8 mouse cellular contexts compared by ENCODE assay signal in genomic region chr2:80038642-80039445, GRCm38 (mm10).
DNase-seq lines count a peak whose midpoint lies in the region; ATAC-seq and TF ChIP-seq lines count a peak whose summit lies in the region.

No protein-coding gene starts in this region.

- in situ Hi-C loops in CH12.LX (cut with MboI; ENCODE audit: low pct_ligation_motif_present, low pct_unique_long_range_greater_than_20kb, low sequenced_read_pairs), result no loop called here

- no peaks in the 10 kb centered on the region for H3K36me3 ChIP-seq in CH12.LX (replicated peaks in 1 of 2; ENCODE audit: control insufficient read depth in 1 of 2, insufficient read depth in 1 of 2, low read length in 1 of 2)
- H3K36me3 ChIP-seq in hindbrain, embryonic 16.5 days (ENCODE audit: control insufficient read depth, insufficient read depth, low read length), result no peaks in the 10 kb centered on the region
- H3K36me3 ChIP-seq in hindbrain, postnatal 0 days (ENCODE audit: insufficient read depth, low read length), result no peaks in the 10 kb centered on the region

- H3K9me3 ChIP-seq in CH12.LX (replicated peaks; ENCODE audit: low read length), result no peaks in the 10 kb centered on the region
- no peaks in the 10 kb centered on the region for H3K9me3 ChIP-seq in hindbrain, embryonic 16.5 days (ENCODE audit: control insufficient read depth, low read length)
- H3K9me3 ChIP-seq in hindbrain, postnatal 0 days (ENCODE audit: low read length), result no peaks in the 10 kb centered on the region

- H3K4me1 ChIP-seq in CH12.LX (ENCODE audit: control insufficient read depth in 1 of 2, insufficient read depth in 2 of 2), result no peaks in the 10 kb centered on the region
- no peaks in the 10 kb centered on the region for H3K4me1 ChIP-seq in hindbrain, embryonic 16.5 days (ENCODE audit: control insufficient read depth, insufficient read depth, low read depth, low read length)
- H3K4me1 ChIP-seq in hindbrain, postnatal 0 days (ENCODE audit: insufficient read depth, low read length), result no peaks in the 10 kb centered on the region

- peak; percentile 55 for ATAC-seq in granulocyte monocyte progenitor cell, adult 5-6 weeks (replicated peaks; ENCODE audit: poor library complexity, severe bottlenecking)
- ATAC-seq in hindbrain, embryonic 16.5 days, result no peak
- ATAC-seq in hindbrain, postnatal 0 days, result no peak

- dilution Hi-C loops in CH12.LX (cut with MboI; ENCODE audit: extremely low pct_ligation_motif_present, extremely low pct_unique_long_range_greater_than_20kb, low sequenced_read_pairs), result no loop called here

- 76% methylated on average over 10 of the region's 10 CpGs for WGBS in hindbrain, embryonic 16.5 days
- WGBS in hindbrain, postnatal 0 days, result 70% methylated on average over 10 of the region's 10 CpGs

- no peak overlapping the region for H3K9ac ChIP-seq in CH12.LX (ENCODE audit: insufficient read depth, low read depth)
- H3K9ac ChIP-seq in hindbrain, embryonic 16.5 days (ENCODE audit: low read depth, low read length), result no peak overlapping the region
- no peak overlapping the region for H3K9ac ChIP-seq in hindbrain, postnatal 0 days (replicated peaks; ENCODE audit: low read length)

- 0 out of 2 replicates have a peak overlapping the region, but pooled peaks have one; percentile 37 for H3K4me2 ChIP-seq in CH12.LX (ENCODE audit: insufficient read depth, low read depth, poor library complexity, severe bottlenecking)
- H3K4me2 ChIP-seq in hindbrain, embryonic 16.5 days (ENCODE audit: low read length), result no peak overlapping the region
- no peak overlapping the region for H3K4me2 ChIP-seq in hindbrain, postnatal 0 days (ENCODE audit: low read depth, low read length)

- TF ChIP-seq EP300 in CH12.LX (IDR thresholded peaks at IDR 0.05; ENCODE audit: low read length), result no peak

- no peak for TF ChIP-seq RAD21 in CH12.LX (IDR thresholded peaks at IDR 0.05; ENCODE audit: low read depth, low read length)

- TF ChIP-seq POLR2A in CH12.LX (IDR thresholded peaks at IDR 0.05; ENCODE audit: low read depth, low read length), result no peak

- no peaks in the 10 kb centered on the region for H3K79me2 ChIP-seq in CH12.LX (replicated peaks; ENCODE audit: control insufficient read depth, extremely low read depth, insufficient read depth, poor library complexity, severe bottlenecking)

- H3K4me3 ChIP-seq in CH12.LX (replicated peaks in 1 of 3; ENCODE audit: low read depth in 2 of 3, low read length in 2 of 3, poor library complexity in 1 of 3), result no peak overlapping the region
- no peak overlapping the region for H3K4me3 ChIP-seq in hindbrain, embryonic 16.5 days (ENCODE audit: low read length)
- no peak overlapping the region for H3K4me3 ChIP-seq in hindbrain, postnatal 0 days (ENCODE audit: low read length)

- no peak for TF ChIP-seq CTCF in CH12.LX (conservative IDR thresholded peaks at IDR 0.05 in 1 of 2, IDR thresholded peaks at IDR 0.05 in 1 of 2; ENCODE audit: low read depth in 2 of 2, low read length in 2 of 2)
- TF ChIP-seq CTCF in hindbrain, postnatal 0 days (IDR thresholded peaks at IDR 0.05; ENCODE audit: low read depth), result no peak

- H3K27ac ChIP-seq in CH12.LX (ENCODE audit: insufficient read depth, low read depth), result no peak overlapping the region
- no peak overlapping the region for H3K27ac ChIP-seq in hindbrain, embryonic 16.5 days (ENCODE audit: low read depth, low read length)
- no peak overlapping the region for H3K27ac ChIP-seq in hindbrain, postnatal 0 days

- H3K27me3 ChIP-seq in CH12.LX (replicated peaks), result no peaks in the 10 kb centered on the region
- no peaks in the 10 kb centered on the region for H3K27me3 ChIP-seq in hindbrain, embryonic 16.5 days (replicated peaks; ENCODE audit: control insufficient read depth, insufficient read depth, low read length)
- H3K27me3 ChIP-seq in hindbrain, postnatal 0 days (ENCODE audit: insufficient read depth, low read length), result no peaks in the 10 kb centered on the region

- no peak for DNase-seq in CH12.LX (ENCODE audit: extremely low read depth)
- DNase-seq in kidney, adult 8-10 months, result peak; percentile 41 to 66
- DNase-seq in lung, postnatal 25 days (ENCODE audit: low spot score), result peak; percentile 24
- no peak for DNase-seq in thymus, postnatal 4 days
- DNase-seq in thymus, postnatal 14 days, result no peak
- no peak for DNase-seq in hindbrain, postnatal 0 days (ENCODE audit: low spot score)

TF ChIP-seq in CH12.LX, 34 proteins besides CTCF, POLR2A, EP300 and RAD21:
- TF ChIP-seq JUND (conservative IDR thresholded peaks at IDR 0.05; ENCODE audit: low read depth, low read length), result no peak
- TF ChIP-seq MAX (IDR thresholded peaks at IDR 0.05; ENCODE audit: low read length), result no peak
- no peak for TF ChIP-seq CHD1 (IDR thresholded peaks at IDR 0.05; ENCODE audit: low read depth, low read length)
- no peak for TF ChIP-seq PAX5 (IDR thresholded peaks at IDR 0.05; ENCODE audit: low read length)
- TF ChIP-seq CHD2 (IDR thresholded peaks at IDR 0.05; ENCODE audit: low read length), result no peak
- no peak for TF ChIP-seq RCOR1 (conservative IDR thresholded peaks at IDR 0.05; ENCODE audit: low read depth, low read length)
- no peak for TF ChIP-seq TCF12 (IDR thresholded peaks at IDR 0.05; ENCODE audit: low read depth, low read length)
- no peak for TF ChIP-seq USF1 (IDR thresholded peaks at IDR 0.05; ENCODE audit: low read depth, low read length)
- no peak for TF ChIP-seq NELFE (IDR thresholded peaks at IDR 0.05; ENCODE audit: low read depth, low read length)
- TF ChIP-seq GABPA (IDR thresholded peaks at IDR 0.05; ENCODE audit: insufficient replicate concordance, low read depth, low read length), result no peak
- no peak for TF ChIP-seq ZNF384 (IDR thresholded peaks at IDR 0.05; ENCODE audit: low read depth, low read length)
- TF ChIP-seq MAFK (IDR thresholded peaks at IDR 0.05; ENCODE audit: insufficient replicate concordance, low read length), result no peak
TF ChIP-seq in CH12.LX: peak in this region for 0.

Comparison
In these comparisons a context has a peak if more than half of its experiments do, and no peak if none do; other contexts are left out.
1. DNase-seq: peak in kidney, adult 8-10 months (2 of 2) and lung, postnatal 25 days (single experiment); none in CH12.LX (single experiment), thymus, postnatal 4 days (single experiment), thymus, postnatal 14 days (single experiment) and hindbrain, postnatal 0 days (single experiment).